Mouse (Mus musculus): ENCODE measurements around the gene Celf2.
"Not testable (repeated sequence)": the region's sequence is repeated elsewhere in the genome, so short reads cannot be mapped to it uniquely, and the experiment has no call there.

Celf2 gene

GRCm38 (mm10) chr2:7262668-7263067 lies 246.7 kb downstream of the Celf2 start:
- DNase-seq (ENCODE audit: low read depth), result not testable (repeated sequence)

DNA sequence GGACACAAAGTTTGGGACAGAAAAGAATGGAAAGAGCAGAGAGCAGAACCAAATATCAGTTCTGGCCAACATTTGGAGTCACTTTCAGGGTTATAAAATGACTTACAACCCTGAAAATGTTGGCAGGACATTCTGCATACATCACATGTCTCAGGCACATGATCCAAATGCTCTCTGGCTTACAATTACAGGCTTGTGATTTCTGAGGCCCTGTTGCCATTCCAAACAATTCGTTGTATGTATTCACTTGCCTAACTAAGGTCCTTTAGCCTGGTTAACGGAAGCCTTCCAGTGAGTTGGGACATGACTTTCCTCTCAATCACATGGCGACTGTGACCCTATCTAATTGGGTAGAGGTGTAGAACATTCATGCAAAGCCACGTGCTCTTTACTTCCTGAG lies 249.2 kb downstream of the Celf2 start:
- no peak for DNase-seq (ENCODE audit: low read depth)

DNA sequence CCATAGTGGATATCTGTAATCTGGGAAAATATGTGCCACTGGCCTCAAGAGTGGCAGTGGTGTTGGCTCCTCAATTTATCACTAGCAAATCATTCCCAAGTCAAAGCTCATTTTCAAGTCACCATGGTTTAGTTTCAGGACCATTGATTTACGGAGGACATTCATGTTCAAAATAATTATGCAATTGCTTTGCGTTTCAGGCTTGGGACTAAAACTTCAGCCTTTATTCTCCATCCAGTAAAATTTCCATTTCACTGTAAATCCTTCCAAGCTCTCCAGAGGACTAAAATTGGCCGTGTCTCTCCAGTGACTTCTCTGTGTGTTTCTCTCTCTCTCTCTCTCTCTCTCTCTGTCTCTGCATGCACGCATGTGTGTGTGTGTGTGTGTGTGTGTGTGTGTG lies 249.7 kb downstream of the Celf2 start:
- DNase-seq (ENCODE audit: low read depth), result no peak

DNA sequence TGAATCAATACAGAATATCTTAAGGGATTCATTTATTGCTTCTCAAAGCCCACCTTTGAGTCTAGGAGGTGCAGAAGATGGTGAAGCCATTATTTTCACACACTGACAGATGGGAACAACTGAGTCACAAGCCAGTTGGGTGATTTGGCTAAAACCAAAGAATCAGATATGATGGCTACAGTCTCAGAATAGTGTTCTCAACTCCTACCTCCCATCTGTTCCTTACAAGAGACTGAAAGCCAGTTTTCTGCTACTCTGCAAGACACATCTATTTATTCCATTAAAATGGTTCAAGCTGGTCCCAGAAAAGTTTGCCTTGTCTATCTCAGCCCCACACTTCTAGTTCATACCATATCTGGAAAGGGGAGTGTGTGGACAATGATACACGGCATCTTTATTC lies 253.3 kb downstream of the Celf2 start:
- DNase-seq (ENCODE audit: low read depth), result no peak

DNA sequence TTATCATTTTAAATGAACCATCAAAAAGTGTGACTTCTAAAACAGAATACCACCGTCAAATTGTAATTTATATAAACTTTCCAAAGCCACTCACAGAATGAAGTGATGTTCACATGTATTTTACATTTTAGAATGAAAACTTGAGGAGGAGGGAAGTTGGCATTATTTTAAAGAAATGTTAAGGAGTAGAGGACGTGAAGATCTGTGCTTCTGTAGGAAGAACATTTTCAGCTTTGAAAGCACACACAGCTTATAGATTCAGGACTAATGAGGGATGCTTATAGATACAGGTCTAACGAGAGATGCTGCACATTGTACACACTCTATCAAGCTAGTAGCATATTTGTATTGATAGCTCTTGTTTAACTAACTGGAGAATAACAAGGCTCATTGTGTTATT lies 254.0 kb downstream of the Celf2 start:
- DNase-seq (ENCODE audit: low read depth), result no peak

GRCm38 (mm10) chr2:7250314-7250713 lies 259.0 kb downstream of the Celf2 start:
- DNase-seq (ENCODE audit: low read depth), result no peak

DNA sequence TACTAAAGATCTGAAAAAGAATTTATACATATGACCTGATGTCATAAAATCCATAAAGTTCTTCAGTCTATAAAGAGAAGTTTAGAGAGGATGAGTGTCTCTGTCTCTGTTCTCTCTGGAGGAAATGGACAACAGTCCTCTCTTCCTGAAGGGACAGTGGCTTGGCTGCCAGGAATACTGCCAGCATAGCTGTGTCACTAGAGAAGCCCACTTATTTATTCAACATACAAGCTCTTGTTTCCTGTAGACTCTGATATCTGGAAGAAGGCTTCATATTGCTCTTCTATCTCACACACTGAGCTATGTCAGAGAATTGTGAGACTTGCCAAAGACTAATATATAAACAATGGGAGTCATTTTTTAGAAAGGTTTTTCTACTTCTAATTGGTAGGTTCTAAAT lies 260.4 kb downstream of the Celf2 start:
- no peak for DNase-seq (ENCODE audit: low read depth)

DNA sequence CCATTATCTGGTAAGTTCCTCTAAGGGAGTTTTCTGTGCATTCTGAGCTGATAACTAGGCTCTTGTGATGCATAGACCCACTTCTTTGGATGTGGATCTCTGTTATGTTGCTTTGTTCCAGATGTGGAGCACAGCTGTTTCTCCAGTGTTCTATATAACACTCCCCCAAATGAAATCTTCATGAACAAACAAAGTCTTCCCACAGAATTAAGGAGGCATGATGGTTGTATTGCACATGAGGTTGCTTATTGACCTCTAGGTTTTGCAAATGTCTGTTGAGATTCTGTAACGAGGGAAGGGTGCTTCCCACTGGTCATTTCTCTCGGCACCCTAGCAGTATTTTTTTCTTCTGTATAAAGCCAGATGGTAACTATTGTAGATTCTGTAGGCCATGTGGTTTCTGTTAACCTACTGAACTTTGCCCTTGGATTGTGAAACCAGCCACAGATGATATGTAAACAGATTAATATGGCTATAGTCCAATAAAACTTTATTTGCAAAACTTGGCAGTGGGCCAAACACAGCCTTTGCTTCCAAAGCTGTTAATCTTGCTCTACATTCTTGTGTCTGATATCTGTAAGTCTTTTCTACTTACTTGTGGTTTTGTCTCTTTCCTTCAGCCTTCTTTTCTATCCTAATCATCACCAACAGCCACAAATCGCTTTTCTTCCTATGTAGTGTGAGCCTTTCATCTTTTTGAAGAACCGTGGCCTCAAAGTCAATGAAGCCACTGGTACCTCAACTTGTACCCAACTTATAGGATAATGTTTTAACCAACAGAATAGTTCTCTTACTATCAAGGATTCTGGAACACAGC lies 263.2 kb downstream of the Celf2 start:
- peak; percentile 11 for DNase-seq (ENCODE audit: low read depth)

DNA sequence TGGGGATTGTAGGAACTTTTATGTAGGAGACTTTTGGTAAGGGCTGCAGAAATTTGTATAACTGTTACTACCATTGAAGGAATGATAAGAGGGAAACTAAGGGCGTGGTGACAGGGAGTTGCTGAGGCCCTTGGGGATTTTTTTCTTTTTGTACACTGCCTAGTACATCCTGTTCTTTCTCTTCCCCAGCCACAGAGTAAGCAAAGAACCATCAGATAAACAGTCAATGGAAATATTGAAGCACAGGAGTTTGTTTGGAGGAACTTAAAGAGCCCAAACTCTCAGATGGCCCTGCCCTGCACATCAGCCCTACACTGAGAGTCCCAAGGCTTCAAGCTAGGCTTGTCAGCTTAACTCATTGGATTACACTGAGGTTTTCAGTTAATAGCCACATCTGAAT lies 267.2 kb downstream of the Celf2 start:
- DNase-seq (ENCODE audit: low read depth), result no peak

GRCm38 (mm10) chr2:7241523-7241941 lies 267.8 kb downstream of the Celf2 start:
- DNase-seq (ENCODE audit: low read depth), result no peak

DNA sequence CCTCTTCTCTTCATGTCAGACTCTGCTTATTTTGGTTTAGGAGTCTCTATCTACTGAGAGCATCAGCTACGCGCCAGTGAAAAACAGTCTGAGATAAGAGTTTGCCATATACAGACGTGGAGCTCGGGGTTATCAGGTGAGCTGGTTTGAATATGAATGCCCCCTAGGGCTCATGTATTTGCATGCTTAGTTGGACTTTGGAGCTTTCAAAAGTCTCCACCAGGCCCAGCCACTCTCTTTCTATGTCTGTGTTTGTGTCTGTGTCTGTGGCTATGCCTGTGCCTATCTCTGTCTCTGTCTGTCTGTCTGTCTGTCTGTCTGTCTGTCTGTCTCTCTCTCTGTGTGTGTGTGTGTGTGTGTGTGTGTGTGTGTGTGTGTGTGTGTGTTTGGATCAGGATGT lies 272.1 kb downstream of the Celf2 start:
- no peak for DNase-seq (ENCODE audit: low read depth)

DNA sequence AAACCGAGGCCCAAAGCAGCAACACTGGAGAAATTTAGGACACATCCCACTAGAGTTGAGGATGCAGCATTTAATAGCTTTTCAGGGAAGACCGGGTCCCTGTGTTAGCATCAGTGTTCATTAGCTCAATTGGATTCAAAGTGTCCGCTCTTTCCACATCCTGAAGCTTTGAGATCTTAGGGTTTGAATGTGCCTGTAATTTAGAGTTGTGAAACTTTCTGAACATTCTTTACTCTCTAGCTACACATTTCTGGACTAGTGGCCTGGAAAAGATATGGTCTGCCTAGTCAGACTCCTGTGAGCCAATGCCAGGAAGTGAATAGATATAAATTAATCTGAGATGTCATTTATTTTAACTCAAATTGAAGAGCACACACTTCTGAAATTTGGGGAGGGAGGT lies 272.9 kb downstream of the Celf2 start:
- no peak for DNase-seq (ENCODE audit: low read depth)

GRCm38 (mm10) chr2:7235059-7235741 lies 274.2 kb downstream of the Celf2 start:
- no peak for DNase-seq (ENCODE audit: low read depth)

DNA sequence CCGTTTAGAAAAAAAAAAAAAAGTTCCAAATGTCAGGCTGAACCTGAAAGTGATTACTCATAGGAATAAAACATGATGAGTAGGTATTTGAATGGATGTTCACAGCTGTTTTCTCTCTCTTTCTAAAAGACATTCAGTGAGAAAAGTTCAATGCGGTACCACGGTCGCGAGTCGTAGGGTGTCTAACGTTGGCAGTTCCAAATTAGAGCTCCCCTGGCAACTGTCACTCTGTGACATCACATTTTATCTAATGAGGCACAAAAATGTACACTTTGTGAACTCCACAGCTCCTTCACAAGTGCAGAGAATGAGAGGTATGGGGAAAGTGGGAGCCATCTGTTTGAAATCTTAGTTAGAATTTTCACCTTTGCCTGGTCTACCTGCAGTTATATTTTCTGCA lies 274.8 kb downstream of the Celf2 start:
- DNase-seq (ENCODE audit: low read depth), result no peak

GRCm38 (mm10) chr2:7233411-7233810 lies 276.0 kb downstream of the Celf2 start:
- no peak for DNase-seq (ENCODE audit: low read depth)

DNA sequence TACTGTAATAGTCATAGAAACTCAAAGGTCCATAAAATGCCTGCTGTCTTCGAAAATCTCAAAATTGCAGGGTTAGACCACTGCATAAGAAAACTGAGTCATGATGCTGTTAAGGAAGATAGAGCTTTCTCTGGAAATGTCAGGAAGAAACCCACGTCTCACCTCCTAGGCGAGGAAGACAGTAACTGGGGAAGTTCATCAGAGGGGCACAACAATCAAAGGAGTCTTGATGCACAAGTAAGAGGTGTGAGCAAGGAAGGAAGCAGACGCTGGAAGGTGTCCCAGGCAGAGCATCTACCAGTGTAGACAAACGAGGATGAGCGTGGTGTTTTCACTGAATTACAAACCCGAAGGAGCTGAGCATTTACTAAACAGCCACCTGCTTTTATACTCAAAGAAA lies 282.6 kb downstream of the Celf2 start:
- DNase-seq (ENCODE audit: low read depth), result no peak

DNA sequence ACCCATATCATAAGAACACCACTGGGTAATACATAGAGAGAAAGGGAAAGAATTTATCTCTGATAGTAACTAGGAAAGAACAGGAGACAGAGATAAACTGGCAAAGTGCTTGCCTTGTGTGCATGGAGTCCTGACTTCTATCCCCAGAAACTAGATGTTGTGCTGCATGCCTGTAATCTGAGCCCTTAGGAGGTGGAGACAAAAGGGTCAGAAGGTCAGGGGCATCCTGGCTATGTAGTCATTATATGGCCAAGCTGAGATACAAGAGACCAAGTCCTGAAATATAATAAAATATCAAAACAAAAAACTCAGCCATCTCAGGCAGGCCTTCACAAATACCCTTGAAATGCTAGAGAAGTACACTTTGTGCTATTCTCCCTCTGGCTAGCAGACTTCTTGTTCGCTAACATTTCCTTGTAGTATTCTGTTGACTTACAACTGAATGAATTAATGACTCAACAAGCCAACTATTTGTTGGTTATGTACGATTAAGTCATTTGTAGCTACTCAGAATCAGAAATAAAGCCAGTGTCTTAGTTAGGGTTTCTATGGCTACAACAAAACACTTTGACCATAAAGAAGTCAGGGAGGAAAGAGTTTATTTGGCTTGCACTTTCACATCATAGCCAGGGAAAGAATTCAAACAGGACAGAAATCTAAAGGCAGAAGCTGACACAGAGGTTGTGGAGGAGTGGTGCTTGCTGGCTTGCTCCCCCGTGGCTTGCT lies 284.9 kb downstream of the Celf2 start:
- DNase-seq (ENCODE audit: low read depth), result no peak

GRCm38 (mm10) chr2:7223538-7223937 lies 285.8 kb downstream of the Celf2 start:
- no peak for DNase-seq (ENCODE audit: low read depth)

GRCm38 (mm10) chr2:7222886-7223285 lies 286.5 kb downstream of the Celf2 start:
- DNase-seq (ENCODE audit: low read depth), result no peak

DNA sequence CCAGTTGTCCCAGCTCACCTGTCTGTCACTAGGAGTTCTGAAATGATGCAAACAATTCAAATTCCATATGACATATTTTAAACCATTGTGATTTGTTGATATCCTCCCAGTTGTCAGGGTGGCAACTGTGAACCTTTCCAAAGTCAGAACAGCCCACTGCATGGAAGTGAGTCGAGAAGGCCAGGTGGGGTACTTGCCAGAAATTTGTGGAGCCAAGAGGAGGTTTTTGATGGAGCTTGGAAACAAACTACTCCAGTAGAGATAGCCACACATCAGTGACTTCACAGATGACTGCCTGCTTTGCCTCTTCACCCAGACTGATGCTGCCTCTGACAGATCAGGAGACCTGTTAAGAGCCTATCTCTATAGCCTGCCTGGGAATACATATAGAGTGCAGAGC lies 287.5 kb downstream of the Celf2 start:
- no peak for DNase-seq (ENCODE audit: low read depth)

- no peak for DNase-seq (ENCODE audit: low read depth)
These were observed 291.3 kb downstream of the Celf2 start for GRCm38 (mm10) chr2:7218101-7218500.

- no peak for DNase-seq (ENCODE audit: low read depth)
These were observed 301.5 kb downstream of the Celf2 start for GRCm38 (mm10) chr2:7207691-7208504.

Data from 416B (cell line).